Mouse (Mus musculus) lung, adult 2 months (tissue): ENCODE measurements around the gene Coro1c.

Experiments used
- CTCF ChIP-seq: fragments of 200-500 bp; IDR thresholded peaks from 2 replicates; pipeline ENCODE4 v1.5.1; 2011; ENCODE audit warnings: mild to moderate bottlenecking, low read length, control low read depth; ENCODE audit not compliant: insufficient read depth
- POLR2A ChIP-seq: fragments of 200-500 bp; IDR thresholded peaks from 2 replicates; pipeline ENCODE4 v1.6.1; 2011; ENCODE audit warnings: low read depth, mild to moderate bottlenecking, control low read depth, low read length, borderline replicate concordance; ENCODE audit errors: extremely low read depth

DNA sequence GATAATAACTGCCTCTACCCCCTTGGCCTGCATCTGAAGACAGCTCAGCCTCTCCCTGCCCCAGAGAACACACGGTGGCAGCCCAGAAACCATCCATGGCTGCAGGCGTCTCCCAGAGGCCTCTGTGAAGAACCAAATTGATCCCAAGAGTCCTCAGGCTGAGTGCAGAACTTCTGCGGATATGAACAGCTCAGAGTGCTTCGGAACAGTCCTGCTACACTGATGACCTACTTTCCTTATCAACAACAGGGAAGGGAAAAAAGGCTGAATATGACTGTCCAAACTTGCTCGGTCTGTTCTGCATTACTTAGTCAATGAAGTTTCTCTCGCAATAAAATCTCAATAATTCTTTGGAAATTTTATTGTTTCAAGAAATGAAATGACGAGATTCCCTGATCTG, 16.6 kb downstream of the Coro1c start:
- no peak for TF ChIP-seq POLR2A
- TF ChIP-seq CTCF = no peak
